Mouse (Mus musculus): Measurements from ENCODE around the gene Cfap45.

Cfap45 gene

DNA sequence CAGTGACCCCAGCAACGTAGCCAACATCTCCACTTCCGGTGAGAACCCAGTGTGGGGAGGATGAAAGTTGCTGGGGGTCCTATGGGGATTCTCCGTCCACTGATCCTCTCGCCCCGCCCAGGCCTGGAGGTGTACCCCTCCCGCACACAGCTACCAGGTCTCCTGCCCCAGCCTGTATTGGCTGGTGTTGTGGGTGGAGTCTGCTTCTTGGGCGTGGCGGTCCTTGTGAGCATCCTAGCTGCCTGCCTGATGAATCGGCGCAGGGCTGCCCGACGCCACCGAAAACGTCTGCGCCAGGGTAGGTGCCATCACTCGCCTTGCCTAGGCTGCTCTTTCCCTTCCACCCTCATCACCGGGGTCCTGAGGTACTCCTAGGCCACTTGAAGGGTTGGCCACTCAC, 24.6 kb upstream of the Cfap45 start:
- no peak for DNase-seq (ENCODE audit: low spot score)

- no peak for DNase-seq (ENCODE audit: low spot score)
These were observed 23.2 kb upstream of the Cfap45 start for GRCm38 (mm10) chr1:172497428-172497827.

- peak; percentile 63 for DNase-seq (ENCODE audit: low spot score)
These were observed 20.7 kb upstream of the Cfap45 start, which contains the start of gene Tagln2 for GRCm38 (mm10) chr1:172499765-172500441. TSS of gene Tagln2 (plus strand) at chr1:172500047.

- no peak for DNase-seq (ENCODE audit: low spot score)
These were observed 19.9 kb upstream of the Cfap45 start for GRCm38 (mm10) chr1:172500451-172501370.

DNA sequence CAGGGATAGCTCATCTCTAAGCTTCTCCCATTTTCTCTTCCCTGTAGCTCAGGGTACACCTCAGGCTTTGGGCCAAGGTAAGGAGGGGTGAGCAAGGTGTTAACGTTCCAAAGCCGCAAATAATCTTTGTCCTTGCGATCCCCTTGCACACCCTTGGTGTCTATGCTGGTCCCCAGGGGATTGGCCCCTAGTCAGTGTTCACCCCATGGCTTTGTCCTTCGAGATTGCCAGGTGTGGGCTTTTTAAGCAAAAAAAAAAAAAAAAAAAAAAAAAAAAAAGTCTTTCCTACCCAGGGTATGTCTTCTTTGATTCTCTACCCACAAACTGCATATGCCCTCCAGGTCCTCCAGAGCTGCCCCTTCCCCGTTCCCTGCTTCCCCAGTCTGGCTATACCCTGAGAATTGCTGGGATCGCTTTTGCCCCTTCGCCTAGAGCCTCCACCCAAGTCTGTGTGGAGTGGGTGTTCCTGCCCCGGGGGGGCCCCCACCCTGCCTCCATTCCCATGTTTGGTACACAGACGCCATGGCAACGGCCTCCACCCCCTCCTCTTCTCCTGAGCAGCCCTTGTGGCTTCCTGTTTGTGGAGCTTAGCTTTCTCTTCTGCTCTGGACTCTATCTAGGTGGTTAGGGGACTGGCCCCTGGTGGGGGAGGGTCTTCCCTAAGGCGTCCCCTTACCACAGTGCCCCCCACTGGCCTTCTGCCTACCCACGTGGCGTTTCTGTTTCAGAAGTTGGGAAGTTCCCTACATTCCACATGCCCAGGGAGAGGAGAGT, 19.0 kb upstream of the Cfap45 start:
- DNase-seq (ENCODE audit: low spot score), result no peak

DNA sequence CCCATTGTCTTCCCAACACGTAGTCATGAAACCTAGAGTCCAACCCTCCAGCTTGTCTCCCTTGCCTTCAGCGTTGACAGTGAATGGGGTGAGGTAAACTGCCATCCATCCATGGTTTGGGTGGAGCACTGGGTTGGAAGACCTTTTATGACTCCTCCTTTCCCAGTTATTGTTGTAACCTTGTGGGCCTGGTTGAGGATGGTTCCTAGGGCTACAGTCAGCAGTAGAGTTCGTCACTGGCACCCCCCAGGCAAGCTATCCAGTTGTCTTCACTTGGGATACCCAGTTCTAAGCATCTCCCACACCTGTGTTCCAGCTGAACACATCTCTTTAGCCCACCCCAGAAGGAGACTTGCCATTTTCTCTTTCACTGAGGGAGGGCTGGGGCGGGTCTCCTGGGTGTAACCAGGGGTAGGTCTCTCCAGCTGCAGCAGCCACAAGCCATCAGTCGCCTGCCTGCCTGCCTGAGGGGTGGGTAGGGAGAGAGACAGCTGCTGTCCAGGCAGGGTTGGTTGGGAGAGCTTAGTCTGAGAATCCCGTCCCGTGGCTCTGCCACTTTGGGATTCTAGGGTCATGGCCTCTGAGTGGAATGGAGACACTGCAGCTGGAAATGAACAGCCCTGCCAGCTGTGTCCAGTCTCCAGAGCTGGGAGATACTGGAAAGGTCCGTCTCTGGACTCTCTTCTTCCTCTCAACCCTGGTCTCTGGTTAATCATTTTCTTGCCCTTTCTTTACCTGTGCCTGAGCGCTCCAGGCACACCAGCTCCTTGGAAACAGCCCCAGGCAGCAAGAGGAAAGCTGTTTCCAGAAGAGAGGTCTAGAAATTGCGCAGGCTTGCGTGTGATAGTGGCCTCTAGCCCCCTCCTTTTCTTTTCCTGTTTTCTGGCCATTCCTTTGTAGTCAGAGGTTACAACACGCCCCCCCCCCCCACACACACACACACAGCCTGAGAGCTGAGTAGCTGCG, 18.2 kb upstream of the Cfap45 start:
- no peak for DNase-seq (ENCODE audit: low spot score)

DNA sequence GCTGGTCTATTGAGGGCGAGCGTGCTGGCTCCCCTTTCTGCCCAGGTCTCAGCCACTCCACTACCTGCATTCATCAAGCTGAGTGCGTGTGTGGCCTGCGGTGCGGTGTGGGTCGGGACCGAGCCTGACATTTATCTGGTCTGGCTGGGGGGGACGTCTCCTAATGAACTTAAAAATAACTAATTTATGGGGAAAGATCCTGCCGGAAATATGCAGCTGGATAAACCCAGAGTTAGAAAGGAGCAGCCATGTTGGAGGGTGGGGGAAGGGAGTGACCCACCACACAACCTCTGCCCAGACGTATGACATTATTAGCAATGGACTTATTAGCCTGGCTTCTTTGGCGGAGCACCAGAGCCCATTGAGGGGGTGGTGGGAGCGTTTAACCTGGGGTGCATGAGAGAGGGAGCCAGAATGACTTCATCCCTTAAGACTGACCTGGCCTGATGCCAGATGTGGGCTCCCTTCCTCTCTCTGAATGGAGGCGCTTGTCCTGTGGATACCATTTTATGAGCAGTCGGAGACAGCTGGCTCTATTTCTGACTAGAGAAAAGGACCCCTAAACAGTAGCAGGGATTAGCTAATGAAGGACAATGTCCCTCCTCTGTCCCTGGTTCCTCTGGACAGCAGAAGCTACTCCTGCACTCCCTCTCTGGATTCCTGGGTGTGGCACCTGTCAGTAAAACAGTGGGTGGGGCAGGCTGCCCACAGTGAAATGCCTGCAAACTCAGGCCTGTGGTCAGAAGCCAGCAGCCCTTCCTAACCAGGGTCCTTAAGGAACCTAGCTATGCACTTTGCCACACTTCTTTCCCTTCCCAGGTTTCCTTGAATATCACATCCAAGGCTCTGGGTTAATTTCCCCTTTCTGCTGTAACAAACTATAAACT, 17.2 kb upstream of the Cfap45 start:
- DNase-seq (ENCODE audit: low spot score), result no peak

- DNase-seq (ENCODE audit: low spot score), result no peak
These were observed 15.8 kb upstream of the Cfap45 start for GRCm38 (mm10) chr1:172504756-172505155.

DNA sequence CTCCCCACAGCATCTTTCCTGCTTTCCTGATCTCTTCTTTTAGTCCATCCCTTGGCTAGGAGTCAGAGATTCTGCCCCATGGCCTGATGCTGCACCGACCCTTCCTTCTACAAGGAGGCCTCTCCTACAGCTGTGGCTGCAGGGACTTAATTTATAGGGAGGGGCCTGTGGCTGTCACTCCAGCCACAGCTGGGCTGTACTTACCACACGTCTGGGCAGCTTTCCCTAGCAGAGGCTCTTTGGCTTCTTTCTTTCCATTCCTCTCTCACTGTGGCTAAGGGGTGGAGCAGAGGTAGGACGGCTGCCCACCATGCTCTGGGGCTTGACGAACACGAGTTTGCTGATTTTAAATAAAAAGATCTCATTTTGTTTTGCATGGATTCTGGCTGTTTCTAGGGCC, 13.6 kb upstream of the Cfap45 start:
- no peak for DNase-seq (ENCODE audit: low spot score)

DNA sequence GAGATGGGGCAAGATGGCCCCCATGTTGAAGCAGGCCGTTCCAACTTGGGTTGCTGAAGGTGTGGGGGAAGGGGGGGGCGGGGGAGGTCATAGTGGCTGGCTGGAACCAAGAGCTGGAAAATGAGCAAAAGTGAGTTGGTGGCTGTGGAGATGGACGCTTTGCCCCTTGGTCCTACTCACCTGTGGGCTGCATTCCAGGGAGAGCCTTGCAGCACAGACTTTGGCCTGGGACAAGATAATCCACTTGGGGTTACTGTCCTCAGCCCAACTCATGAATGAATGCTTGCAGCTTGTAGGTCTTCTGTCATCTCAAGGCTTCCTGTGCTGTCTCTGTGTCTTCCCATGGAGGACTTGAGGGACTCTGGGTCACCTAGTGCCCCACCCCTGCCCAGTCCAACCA, 12.9 kb upstream of the Cfap45 start:
- no peak for DNase-seq (ENCODE audit: low spot score)

- DNase-seq (ENCODE audit: low spot score), result no peak
These were observed 12.4 kb upstream of the Cfap45 start for GRCm38 (mm10) chr1:172508172-172508571.

DNA sequence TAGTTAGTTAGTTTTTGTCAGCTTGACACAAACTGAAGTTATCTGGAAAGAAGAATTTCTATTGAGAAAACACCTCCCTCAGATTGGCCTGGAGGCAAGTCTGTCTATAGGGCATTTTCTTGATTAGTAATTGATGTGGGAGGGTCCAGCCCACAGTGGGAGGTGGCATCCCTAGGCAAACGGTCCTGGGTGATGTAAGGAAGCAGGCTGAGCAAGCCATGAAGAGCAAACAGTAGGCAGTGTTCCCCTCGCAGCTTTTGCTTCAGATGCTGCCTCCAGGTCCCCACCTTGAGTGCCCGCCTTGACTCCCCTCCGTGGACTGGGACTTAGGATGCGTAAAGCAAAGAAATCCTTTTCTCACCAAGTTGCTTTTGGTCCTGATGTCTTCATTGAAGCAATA, 11.4 kb upstream of the Cfap45 start:
- no peak for DNase-seq (ENCODE audit: low spot score)

DNA sequence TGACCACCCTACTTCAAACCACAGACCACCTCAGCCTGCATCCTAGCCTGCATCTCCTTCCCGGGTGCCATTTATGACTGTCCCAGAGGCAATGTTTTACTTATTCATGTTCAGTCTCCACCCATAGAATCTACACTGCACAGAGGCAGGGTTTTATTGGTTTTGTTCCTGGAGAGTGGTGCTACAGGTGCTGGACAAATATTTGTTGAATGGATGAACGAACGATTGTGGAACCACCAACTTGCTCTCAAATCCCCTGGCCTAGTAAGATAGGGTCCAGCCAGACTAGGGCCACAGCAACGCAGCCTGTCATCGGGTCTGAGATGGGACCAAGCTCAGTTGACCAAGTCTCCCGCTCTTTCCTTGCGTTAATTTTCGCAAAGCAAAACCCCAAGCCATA, 10.6 kb upstream of the Cfap45 start:
- DNase-seq (ENCODE audit: low spot score), result no peak

- no peak for DNase-seq (ENCODE audit: low spot score)
These were observed 10.1 kb upstream of the Cfap45 start for GRCm38 (mm10) chr1:172510421-172510972.

GRCm38 (mm10) chr1:172512962-172513361, 7.6 kb upstream of the Cfap45 start:
- no peak for DNase-seq (ENCODE audit: low spot score)

GRCm38 (mm10) chr1:172513525-172514212, 6.9 kb upstream of the Cfap45 start:
- DNase-seq (ENCODE audit: low spot score), result no peak

GRCm38 (mm10) chr1:172514213-172514529, 6.4 kb upstream of the Cfap45 start:
- DNase-seq (ENCODE audit: low spot score), result no peak

DNA sequence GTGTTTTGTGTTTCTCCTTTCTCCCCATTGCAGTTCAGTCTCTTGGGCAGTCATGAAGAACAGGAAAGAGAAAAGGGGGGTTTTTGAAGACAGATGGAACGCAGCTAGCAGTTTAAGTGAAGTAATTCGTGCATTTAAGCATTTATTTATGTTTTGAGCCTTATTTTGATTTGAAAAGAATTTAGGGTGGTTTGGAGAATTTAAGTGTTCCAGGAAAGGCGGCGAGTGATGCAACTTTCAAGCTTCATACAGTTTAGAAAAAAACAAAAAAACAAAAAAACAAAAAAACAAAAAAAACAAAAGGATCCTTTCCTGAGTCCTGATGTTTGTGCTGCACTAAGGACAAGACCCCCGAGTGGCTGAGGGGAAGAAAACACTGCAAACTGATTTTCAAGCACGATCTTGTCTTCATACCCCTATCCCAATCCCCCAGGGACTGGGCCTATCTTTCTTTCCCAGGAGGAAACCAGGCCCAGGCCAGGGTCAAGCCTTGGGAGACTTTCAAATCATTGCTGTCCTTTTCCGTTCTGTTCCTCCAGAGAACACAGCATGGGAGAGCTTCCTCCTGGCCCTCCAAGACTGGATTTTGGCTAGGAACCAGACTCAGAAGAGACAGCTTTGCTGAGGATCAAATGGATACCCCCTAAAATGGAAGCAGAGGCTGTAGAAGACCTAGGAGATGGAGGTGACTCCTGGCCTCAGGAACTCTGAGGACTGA, 5.9 kb upstream of the Cfap45 start:
- no peak for DNase-seq (ENCODE audit: low spot score)

DNA sequence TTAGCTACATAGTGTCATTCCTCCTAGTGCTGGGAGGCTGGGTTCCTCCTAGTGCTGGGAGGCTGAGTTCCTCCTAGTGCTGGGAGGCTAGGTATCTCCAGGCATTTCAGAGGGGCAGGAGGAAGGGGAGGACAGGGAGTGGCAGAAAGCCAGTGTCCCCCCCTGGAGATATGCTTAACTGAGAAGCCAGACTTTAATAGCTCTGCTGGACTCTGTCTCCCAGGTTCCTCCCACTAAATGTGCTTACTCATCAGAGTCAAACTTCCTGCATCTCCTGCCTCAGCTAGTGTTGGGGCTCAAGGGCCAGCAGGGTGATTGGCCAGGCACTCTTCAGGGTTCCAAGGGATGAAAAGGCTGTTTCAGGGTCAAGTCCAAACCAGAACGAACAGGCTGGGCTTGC, 5.2 kb upstream of the Cfap45 start:
- no peak for DNase-seq (ENCODE audit: low spot score)
